Mouse (Mus musculus) right cerebral cortex, postnatal 36 days (tissue): Measurements from ENCODE around the gene Mef2b.
A peak's percentile ranks its signal among the peaks of the same experiment; 100 is the strongest.

Source experiments
- DNase-seq, 2 experiments: peaks; one replicate each; pipeline ENCODE4 v3.0.0; 2022; ENCODE audit warnings: low spot score in 2 of 2, mixed read lengths in 1 of 2

Mef2b gene

DNA sequence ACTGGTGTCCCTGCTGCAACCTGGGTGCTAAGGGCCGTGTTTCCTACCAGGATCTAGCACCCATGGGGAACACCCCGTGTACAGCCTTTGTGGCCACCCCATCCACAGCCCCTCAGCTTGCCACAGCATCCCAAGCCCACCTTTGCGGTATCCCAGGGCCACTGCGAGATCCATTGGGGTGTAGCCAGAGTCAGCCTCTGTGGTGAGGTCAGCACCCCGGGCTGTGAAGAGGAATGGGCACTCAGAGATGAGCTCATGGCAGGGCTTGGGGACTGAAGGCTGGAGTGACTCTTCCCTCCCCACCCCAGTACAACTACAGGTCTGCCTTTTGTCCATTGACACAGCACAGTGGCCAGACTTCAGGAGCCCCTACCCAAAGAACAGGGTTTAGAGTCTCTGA is 5.4 kb upstream of the Mef2b start:
- no peak for DNase-seq

DNA sequence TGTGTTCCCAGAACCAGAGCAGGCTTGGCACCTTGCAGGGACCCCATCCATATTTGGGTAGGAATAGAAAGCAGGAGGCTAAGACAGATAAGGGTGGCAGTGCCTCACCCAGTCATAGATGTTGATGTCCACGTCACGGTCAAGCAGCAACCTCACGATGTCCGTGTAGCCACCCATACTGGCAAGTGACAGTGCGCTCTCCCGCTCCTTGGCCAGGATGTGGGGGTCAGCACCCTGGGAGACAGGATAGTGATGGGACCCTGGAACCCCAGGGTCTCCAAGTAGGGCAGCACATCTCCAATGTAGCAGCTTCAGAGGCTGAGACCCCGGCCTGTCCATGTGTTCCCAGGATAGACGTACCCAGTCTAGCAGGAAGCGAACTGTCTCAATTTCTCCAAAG is 4.6 kb upstream of the Mef2b start:
- DNase-seq: no peak

DNA sequence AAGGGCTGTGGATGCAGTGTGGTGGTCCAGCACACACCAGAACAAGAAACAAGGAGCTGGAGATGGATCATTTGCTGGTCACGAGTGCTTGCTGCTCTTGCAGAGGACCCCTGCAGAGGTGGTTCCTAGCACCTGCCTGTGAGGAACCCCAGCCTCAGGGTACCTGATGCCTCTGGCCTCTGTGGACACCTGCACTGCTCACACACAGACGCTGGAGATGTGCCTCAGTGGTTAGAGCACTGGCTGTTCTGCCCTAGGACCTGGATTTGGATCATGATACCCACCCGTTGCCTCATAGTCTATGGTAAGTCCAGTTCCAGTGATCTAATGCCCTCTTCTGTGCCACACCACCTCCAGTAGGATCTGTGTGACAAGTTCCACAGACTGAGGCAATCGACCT is 2.9 kb upstream of the Mef2b start:
- DNase-seq: no peak

DNA sequence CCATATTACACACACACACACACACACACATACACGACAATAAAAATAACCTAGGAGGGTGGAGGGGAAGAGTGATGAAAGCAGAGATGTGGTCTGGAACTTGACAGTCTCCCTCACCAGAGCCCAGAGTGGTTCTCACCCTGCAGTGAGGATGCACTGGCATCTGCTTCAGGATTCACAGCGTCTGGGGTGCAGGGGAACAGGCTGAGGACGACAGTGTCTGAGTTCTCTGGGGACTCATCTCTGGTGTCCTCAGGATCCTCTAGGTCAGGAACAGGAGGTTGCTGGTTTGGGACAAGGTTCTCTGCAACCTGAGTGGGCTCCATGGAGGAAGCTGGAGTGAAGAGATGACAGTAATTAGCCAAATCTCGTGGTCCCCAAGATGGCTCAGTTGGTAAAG is 1.6 kb upstream of the Mef2b start:
- no peak for DNase-seq

DNA sequence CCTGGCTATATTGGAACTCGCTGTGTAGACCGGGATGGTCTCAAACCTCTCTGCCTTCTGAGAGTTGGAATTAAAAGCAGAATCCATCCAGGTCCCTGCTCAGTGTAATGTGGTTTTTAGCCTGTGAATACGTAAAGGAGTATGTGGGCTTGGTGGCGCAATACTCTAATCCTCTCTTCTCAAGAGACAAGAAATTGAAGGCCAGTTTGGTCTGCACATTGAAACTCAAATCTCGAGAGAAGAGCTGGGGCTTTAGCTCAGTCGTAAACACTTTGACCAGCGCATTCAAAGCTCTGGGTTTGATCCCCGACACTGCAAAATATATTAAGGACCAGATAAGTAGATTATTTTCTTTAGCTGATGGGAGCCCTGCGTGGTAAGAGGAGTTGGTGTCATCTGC is 470 bp downstream of the Mef2b start:
- no peak for DNase-seq

DNA sequence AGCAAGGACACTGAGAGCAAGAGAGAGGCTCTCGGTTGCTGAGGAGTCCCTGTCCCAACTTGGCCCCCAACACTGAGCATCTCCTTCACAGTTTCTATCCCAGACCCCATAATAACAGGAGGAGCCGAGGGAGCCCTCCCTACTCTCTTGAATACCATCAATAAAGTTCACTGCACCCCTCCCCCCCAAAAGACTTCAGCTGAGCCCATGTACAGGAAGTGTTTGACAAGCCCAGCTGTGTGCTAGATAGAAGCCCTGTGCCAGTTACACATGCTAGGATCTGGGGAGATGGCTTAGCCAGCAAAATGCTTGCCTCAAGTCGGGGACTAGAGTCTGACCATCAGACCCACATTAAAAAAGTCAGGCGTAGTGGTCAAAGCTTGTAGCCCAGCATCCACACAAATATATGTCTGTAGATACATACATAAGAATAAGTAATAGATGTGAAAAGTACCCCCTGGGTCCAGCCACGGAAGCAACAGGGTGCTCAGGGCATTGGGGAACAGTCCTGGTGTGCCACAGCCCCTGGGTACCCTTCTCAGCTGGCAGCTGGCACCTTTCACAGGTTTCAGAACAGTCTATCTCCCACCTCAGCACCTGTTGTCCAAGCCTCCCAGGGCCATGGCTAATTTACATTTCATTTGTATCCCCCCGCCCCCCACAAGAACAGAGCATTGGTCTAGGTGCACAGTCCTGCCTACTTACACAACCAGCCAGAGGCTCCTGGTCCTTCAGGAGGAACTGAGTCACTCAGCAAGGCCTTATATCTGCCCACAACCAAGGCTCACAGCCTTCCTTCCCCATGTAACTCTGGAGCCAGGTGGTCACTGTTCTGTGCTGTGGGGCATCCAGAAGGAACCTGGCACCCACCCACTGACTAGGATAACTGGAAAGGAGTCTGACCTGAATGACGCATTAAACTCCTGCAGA is 8.4 kb downstream of the Mef2b start:
- DNase-seq: no peak

DNA sequence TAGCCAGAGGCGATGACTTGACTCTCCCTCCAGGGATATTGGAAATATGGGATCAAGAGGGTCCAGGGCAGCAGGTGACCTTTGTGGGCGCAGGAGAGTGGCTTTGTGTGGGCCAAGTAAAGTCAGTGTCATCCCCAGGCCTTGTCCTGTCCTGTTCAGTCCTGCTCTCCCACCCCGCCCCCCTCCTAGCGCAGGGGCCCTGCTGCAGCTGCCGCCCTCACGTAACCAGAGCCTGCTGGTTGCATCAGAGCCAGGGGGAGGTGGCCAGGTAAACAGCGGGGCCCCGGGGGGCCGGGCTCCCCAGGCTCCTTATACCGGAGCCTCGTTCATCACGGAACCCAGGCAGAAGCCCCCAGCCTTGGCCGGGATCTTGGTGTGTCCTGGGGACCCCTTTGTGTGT is 10.6 kb downstream of the Mef2b start:
- DNase-seq: no peak

DNA sequence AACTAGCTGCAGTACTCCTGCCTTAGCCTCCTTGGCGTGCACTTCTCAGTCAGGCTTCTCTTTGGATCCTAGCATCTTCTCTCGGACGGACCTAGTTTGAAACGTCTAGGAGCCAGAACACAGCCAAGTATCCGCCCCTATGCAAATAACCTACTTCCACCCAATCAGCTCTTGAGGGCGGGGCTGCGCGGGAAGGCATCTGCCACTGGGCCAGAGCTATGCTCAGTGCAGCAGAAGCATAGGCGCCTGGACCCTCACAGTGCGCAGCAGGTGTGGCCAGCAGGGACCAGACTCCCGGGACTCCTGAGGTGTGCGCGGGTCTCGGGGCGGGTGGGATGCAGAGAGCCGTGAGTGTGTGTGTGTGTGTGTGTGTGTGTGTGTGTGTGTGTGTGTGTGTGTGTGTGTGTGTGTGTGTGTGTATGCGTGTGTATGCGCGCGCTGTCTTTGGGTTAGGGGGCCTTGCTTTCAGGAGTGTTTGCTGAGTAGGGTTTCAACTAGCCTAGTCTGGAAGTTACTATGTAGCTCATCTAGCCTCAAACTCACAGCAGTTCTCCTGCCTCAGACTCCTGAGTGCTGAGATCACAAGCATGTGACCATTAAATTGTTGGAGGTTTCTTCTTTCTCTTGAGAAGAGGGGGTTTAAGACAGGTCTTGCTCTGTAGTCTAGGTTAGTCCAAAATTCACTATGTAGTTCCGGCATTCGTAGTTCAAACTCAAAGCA is 13.2 kb downstream of the Mef2b start:
- no peak for DNase-seq

DNA sequence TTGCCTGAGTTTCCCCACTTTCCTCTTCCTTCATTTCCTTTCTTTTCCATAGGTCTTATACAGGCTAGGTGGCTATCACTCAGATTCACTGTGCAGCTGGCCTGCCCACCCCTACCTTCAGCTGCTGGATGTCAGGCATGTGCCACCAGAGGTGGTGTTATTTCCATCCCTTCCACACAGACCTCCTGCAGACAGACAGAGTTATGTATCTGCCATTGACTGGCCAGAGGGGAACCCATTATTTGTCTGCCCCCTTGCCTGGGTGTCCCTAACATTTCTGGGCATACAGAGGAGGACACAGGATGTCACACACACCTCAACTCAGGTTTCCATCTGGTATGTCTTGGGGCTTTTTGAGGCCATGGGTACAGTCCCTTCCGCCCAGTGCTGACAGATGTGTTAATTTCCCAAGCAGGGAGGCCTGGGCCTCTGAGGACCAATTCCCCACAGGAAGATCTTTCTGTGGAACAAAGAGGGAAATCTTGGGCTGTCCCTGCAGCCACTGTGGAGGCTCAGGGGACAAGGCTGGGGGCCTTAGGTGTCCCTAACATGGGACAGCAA is 17.8 kb downstream of the Mef2b start:
- no peak for DNase-seq

DNA sequence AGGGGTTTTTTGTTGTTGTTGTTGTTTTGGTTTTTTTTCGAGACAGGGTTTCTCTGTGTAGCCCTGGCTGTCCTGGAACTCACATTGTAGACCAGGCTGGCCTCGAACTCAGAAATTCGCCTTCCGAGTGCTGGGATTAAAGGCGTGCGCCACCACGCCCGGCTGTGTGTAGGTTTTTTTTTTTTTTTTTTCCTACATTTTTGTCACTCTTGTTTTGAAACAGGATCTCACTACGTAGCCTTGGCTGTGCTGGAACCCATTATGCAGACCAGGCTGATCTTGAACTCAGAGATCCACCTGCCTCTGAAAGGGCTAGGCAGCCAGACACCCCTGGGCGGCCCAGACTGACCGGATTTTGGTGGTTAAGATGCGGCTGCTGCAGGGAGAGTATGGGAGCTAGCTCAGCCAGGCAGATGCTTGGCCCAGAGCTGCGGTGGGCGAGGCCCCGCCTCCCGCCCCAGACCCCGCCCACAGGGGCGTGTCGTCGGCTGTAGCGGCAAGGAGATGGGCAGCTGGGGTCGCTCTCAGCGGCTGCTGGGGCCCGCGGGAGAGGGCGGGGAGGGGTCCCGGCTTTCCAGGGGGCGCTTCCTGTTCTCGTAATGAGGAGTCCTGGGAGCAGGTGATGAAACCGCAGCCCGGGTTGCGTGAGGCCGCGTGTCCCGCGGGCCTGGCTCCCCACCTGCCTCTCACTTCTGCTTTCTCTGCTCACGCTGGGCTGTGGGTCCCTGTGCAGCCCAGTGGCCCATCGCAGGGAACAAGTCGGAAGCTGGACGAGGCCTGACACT is 18.8 kb downstream of the Mef2b start:
- peak; percentile 36 to 41 for DNase-seq

DNA sequence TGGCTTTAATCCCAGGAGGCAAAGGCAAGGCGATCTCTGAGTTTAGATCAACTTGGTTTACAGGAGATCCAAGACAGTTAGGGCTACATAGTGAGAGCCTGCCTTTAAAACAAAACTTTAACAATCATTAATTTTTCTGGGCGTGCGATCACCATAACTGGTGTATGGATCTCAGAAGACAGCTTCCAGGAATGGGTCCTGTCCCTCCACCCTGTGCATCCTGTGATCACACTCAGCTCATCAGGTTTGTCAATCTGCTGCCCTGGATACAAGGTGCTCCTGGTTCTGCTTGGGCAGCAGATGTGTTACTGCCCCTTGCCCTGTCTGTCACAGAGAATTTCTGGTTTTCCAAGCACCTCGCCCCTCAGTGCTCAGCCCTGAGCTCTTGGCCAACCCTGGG is 19.7 kb downstream of the Mef2b start:
- no peak for DNase-seq

DNA sequence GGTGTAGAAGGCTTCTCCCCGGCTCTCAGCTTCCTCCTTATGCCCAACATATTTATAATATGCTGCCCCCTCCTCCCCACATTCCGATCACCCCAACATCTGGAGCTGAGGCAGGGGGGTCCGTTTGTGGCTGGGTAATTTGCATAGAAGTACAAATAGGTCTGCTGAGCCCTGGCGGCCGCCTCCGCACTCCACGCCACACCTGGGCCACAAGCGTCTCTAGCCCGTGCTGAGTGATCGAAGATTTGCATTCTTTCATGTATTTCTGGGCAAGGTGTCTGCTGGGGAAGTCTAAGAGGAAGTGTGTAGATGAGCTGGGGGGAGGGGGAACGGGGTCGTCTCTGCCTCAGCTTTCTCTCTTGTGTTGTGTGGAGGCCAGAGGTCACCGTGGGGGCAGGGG is 20.5 kb downstream of the Mef2b start:
- DNase-seq: no peak

DNA sequence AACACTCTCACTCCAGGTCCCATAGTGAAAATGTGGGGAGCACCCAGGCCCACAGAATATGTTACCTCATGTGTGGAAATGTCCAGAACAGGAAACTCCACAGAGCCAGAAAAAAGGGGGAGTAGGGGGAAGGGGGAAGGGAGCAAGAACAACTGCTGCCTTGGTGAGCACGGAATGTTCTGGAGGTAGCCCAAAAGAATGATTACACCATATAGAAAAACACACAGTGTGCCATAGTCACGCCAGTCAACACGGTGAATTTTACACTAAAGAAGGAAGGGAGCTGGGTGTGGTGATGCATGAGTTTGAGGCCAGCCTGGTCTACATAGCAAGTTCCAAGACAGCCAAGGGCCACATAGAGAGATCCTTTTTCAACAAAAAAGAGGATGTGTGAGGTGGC is 23.8 kb downstream of the Mef2b start:
- no peak for DNase-seq

DNA sequence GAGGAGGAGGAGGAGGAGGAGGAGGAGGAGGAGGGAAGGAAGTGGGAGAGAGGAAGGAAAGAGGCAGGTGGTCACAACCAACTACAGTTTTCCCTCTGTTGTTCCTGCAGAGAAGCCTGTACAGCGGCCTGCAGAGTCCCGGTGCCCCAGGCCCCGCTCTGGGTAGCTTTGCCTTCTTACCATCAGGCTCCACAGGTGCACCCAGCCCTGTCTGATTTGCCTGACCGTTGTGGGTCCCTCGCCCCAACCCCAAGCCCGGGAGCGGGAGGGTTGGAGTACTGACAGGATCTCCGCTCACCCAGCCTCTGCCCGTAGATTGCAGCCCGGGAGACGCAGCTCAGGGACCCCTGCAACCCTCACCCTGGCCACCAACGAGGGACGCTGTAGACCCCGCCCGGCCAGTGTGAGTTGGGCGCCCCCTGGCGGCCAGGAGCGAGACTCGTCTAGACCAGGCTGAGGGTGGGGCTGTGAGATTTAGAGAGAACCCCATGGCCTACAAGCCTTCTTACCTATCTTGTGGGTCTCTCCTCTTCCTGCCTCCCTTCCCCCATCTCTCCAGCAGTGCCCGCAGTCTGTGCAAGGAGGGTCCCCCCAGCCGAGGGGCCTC is 27.1 kb downstream of the Mef2b start:
- DNase-seq: no peak

DNA sequence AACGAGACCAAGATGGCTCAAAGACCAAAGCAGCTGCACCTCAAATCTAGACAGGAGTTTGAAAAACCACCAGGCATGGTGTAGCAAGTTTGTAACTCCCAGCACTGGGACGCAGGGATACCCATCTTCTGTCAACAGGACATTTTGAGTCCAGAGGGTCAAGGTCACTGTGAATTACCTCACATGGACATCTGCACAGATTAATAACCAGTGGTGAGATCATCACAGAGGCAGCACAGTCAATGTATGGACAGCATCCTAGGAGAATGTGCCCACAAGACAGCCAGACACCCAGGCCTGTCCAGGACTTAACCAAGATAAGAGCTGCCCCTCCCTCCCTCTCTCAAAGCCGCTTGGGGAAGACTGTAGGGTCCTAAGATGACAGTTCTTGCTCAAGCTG is 30.6 kb downstream of the Mef2b start:
- no peak for DNase-seq

DNA sequence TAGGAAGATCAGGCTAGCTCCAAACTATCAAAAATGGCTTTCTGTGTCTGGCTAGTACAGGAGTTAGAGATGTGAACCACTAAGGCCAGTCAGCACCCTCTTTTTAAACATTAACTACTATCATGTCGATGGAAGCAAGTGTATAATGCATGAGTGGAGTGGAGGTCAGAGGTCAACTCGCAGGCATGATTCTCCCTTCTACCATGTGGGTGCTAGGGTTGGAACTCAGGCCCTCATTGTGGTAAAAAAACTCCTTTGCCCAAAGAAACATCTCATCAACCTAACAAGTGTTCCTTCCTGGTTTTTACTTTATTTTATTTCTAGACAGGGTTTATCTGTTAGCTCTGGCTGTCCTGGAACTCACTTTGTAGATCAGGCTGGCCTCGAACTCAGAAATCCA is 31.2 kb downstream of the Mef2b start:
- DNase-seq: no peak

DNA sequence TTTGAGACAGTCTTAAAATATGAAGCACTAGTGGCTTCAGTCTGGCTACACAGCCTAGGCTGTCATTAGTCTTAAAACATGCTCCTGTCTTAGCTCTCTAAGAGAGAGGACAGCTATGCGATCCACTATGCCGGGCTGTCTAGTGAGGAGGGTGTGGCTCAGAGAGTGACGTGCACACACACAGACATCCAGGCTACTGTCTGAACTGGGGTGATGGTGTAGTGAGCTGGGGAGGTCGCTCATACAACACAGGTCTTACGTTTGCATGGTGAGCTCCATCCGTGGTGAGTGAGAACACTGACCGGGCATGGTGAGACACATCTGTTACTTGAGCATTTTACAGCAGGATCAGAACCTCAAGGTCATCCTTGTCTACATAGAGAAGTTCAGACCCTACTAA is 31.7 kb downstream of the Mef2b start:
- no peak for DNase-seq

DNA sequence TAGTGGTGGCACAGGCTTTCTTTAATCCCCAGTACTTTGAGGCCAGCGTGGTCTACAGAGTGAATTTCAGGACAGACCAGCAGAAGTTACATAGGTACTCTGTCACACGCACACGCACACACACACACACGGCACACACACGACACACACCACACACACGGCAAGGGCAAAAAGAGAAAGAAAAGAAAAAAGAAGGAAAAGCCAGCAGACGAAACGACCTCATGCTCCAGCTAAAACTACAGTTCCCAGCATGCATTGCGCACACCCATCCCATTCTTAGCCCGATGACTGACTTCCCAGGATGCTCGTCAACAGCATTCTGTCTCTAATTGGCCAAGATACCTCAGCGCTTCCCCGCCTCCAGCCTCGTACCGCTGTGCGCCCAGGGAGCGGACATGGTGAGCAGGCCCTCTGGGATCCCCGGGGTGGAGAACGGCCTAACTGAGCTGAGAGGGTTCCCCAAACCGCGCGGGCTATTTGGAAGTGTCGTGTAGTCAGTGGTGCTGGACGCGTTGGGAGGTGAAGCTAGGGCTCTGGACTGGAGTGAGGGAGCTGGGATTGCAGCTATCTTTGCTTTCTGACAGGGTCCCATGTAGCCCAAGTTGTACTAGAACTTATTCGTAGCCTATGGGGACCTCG is 32.7 kb downstream of the Mef2b start, which contains the start of gene Tmem161a:
TSS of gene Tmem161a (plus strand) at position 314 of the 639 bp plus-strand sequence.
- DNase-seq: peak; percentile 90 to 95

DNA sequence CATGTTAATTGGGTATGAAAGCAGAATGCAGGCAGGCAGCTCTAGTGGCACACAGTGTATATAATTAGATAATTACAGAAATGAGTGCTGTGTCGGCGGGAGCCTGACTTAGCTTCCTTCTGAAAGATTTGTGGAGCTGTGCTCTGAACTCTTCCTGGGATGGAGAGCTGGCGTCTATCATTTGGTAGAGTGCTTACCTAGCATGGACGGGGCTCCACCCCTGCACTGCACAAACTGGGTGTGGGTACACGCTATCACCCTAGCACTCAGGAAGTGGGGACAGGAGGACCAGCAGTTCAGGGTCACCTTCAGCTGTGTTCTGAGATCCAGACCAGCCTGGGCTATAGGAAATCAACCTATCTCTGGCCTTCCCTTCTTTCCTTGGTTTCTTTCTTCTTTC is 33.8 kb downstream of the Mef2b start:
- no peak for DNase-seq

DNA sequence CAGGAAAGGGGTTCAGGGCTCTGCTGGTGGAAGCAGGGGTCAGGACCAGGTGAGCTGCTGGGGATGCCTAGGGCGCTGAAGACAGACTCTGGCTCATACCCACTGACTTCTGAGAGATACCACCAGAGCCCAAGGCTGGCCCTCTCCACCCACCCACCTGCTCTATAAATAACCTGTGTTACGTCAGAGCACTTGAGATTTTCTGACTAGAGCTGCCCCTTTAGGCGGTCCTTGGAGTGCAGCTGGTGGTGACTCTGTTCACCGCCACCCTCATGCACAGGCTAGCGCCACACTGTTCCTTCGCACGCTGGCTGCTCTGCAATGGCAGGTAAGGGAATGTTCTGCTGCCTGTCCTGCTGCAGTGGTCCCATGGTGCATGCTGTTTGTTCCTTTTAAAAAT is 34.6 kb downstream of the Mef2b start:
- no peak for DNase-seq

DNA sequence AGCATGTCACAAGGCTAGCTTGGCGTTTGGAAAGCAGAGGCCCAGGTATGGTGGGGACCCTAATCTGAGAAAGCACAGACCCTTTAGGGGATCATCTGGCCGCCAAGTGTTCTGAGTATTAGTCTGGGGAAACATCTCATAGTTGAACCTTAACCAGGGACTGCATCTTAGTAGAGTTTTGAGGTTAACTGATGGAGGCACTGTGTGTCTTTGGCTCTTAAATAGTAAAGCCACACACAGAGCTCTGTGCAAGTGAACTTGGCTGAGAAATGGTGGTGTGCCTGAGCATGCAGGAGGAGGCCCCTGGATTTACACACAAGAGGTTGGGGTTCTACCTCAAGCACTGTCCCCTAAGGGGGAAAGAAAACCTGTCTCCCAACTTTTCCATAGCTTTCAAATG is 38.7 kb downstream of the Mef2b start:
- DNase-seq: no peak
